Mouse (Mus musculus) neutrophil, adult 5-6 weeks (primary cell): ENCODE data around the gene Pou6f1. TPM values are rescaled to one million over a fixed set of nuclear protein-coding genes. Genes with fewer than 3 reads are reported as not detected.
"Not testable (repeated sequence)": the region's sequence is repeated elsewhere in the genome, so short reads cannot be mapped to it uniquely, and the experiment has no call there.

Source experiments
- ATAC-seq: fragments of 151-379, 151-347 bp; 2 replicates; pipeline ENCODE4 v1.8.0; 2017; ENCODE audit warnings: mild to moderate bottlenecking, moderate TSS enrichment; ENCODE audit not compliant: insufficient number of reproducible peaks, poor library complexity, low FRiP score, severe bottlenecking; ENCODE audit errors: extremely low read depth
- total RNA-seq: library from RNA; stranded (forward); fragments of 200-1000 nt; gene quantifications from 2 replicates; pipeline ENCODE4 v1.2.3, GENCODE M21; 2017

Pou6f1 gene
- total RNA-seq, 1 experiment from 2014 or later, result 27.8 TPM

DNA sequence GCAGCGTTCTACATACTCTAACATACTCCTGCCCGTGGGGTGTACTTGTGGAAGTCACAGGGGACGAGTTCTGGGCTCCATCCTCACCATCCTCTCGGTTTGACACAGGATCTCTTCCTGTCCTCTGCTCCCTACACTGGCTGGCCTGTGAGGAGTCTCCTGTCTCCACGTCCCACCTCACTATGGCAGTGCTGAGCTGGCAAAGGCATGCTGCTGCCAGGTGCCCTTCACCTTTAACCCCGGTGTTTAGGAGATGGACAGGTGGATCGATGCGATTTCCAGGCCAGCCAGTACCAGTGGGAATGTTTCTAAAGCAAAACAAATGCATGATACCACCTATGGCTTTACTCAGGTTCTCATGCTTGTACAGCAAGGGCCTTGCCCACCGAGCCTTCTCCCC lies 24.0 kb upstream of the Pou6f1 start:
- no peak for ATAC-seq

DNA sequence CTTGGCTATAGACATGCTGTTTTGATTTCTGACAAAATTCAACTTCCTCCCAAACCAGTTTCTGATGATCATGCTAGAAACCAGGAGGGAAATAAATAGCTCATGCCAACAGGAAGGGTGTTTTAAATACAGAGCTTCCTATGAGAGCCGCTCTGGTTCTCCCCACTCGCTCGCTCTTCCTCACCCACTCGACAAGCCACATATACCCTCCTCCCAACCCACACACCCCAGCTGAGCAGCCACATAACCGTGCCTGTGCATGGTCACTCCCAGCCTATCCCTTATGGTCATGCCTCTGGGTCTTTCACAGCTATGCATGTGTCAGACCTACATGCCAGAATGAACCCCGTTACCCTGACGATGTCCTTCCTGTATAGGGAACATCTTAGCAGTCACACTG lies 22.4 kb upstream of the Pou6f1 start:
- ATAC-seq, result no peak; the same call in 1 of the 2 replicates

DNA sequence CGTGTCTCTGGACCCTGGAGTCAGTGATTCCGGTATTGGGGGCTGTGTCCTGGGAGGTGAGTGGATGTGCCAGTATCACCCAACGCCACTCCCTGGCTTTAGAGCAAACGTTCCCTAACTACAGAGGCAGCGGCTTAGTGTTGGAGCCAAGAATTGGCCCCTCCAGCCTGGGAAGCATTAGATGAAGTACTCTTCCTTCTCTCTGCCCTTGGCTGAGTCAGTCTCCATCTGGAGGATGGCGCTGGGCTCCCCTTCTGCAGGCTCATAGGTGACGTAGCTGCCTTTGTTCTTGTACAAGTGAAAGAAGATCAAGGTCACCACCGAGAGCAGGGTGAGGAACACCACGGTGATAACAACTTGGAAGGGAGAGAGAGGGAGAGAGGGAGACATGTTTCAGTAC lies 21.9 kb upstream of the Pou6f1 start:
- not testable (repeated sequence) for ATAC-seq

DNA sequence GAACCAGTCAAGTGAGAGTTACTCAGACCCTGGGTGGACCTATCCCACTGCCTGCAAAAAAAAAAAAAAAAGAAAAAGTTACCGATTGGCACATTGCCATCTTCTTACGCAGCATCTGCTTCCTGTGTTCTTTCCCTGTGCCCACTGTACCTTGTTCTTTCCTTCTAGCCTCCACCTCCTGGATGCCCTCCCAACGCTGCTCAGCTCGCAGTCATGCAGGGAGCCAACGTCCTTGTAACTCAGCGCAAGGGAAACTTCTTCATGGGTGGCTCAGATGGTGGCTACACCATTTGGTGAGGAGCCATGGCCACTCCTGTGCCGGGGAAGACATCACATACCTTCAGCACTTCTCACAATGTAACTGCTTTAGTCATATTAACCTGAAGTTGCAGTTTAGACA lies 19.4 kb upstream of the Pou6f1 start:
- no peak for ATAC-seq

DNA sequence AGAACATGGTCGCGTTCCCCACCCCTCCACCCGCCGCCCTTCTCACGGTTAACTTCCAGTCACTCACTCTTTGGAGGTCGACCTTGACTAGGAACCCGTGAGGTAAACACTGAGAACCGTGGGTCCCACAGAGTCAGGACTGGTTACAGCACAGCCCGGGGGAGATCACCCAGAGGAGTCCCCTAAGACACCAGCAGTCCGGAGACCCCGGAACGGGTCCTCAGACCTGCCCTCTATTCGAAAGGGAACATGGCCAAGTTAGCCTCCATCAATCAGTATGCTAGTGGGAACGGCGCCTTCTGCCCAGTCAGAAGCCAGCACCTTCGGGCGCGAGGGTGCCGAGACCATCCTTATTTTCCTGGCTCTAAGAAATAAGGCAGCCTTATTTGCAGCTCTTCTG lies 16.4 kb upstream of the Pou6f1 start:
- ATAC-seq, result no peak

DNA sequence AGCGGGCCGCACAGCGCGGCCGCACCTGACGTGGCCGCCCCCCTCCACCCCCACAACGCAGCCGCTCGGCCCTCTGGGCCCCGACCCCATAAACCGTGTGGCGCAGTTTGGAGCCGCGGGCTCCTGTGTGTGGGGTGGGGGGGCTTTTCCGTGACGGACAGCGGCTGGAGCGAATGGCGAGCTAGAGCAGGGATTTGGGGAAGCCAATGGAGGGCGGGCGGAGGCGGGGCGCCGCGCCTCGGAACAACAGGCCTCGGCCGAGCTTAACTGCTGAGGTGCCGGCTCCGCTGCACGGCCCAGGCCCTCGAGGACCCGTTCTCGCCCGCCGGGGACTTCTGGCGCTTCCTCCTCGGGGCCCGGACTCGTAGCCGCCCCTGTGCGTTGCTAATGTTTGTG lies 16.0 kb upstream of the Pou6f1 start:
- ATAC-seq, result peak; percentile 47

DNA sequence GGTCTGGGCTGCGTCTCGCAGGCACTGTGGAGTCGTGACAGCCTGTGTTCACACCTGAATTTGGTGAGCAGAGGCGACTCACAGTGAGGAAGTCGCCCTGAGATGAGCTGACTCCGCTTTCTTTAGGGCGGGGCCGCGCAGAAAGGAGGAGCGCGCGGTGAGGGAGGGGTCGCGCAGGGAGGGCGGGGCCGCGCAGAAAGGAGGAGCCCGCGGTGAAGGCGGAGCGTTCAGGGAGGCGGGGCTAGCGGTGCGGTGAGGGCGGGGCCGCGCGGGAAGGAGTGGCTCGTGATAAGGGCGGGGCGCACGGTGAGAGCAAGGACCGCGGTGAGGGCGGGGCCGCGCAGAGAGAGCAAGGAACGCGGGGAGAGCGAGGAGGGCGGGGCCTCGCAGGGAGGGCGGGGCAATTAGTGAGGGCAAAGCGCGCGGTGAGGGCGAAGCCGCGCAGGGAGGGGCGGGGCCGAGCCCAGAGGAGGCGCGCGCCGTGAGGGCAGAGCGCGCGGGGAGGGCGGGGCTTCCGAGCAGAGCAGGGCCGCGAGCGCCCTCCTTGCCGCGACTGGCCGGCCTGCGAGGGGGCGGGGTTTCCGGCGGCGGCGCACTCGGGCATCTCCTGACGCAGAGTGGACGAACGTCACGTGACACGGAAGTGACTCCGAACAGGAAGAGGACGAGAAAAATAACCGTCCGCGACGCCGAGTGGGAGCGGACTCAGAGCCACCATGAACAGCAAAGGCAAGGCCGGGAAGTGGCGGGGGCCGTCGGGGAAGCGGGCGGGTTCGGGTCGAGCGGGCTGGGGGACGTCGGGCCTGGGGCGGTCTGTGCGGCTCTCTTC lies 15.4 kb upstream of the Pou6f1 start, which contains the start of gene Dazap2:
TSS of gene Dazap2 (plus strand) at position 354 of the 829 bp plus-strand sequence.
- peak; percentile 74 for ATAC-seq

DNA sequence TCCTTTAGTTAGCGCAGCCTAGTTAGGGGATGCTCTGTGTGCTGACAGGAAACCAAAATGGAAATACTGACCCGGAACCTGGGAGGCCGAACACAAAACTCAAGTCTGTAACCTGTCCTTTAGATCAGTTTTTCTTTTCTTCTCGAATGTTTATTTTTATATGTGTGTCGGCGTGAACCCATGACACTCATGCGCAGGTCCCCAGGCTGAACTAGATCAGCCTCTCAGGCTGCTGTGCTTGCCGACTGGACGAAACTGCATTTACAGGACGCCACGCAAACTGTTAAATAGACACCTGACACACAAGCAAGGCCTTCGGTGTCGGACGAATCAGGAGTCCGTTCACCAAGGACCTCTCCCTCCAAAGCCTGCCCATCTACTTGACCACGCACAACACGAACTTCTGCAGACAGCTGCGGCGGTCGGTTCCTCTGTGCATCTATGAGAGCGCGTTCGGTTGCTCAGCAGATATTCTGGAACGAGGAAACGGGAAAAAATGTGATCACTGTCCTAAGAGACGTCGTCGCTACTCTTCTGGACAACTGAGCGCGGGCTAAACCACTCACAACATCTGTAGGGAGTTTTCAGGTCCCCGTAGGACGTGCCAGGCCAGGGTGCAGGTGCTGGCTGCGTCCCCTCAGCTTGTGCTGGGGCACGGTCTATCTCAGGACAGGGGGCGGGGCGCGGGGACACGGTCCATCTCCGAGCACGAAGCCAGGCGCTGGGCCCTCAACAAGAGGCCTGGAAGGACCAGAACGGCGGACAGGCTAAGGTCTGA lies 14.6 kb upstream of the Pou6f1 start:
- ATAC-seq, result peak; percentile 1; the same call in 1 of the 2 replicates

DNA sequence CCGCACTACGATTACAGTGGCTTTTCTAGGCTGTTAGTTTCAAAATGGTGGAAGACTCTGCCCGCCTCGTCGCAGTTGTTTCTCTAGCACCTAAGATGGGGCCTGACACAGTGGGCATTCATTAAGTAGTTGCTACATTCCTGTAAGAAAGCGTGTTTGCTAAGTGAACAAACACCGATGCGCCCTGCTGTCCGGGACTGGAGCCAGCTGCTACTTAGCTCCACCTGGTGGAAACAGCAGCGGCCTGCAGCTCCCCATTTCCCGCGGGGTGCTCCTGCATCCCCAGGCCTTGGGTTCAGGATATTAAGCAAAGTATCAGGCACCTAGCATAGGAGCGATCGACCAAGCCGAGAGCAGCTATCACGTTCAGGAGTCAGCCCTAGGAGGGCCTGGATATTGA lies 13.8 kb upstream of the Pou6f1 start:
- peak; percentile 30 for ATAC-seq

DNA sequence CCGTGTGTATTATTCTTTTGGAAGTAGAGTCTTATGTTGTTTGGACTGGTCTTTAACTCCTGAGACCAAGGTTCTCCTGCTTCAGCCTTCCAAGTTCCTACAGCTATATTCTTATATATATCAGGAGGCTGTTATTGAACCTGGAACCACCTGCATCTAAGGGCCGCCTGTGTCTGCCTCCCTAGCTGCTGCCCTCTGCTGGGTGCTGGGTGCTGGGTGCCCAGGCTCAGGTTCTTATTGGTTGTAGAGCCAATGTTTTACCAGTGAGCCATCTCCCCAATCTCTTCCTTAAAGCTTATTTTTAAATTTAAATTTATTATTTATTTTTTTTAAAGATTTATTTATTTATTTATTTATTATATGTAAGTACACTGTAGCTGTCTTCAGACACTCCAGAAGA lies 12.6 kb upstream of the Pou6f1 start:
- no peak for ATAC-seq

DNA sequence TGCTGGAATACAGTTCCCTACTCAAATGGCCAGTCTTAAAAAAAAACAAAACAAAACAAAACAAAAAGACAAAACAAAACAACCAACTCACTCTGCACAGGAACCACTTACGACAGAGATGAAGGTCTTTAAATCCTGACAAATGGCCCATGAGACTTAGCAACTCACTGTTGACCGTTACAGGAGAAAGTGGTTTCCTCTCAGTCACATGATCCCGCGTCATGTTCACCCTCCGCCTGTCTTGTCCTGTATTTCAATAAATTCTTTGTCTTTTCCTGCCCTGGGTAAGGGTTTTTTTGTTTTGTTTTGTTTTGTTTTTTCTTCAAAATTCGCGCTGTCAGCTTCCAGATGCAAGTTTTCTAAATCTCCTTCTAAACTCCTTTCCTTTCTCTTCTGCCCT lies 12.2 kb upstream of the Pou6f1 start:
- no peak for ATAC-seq

DNA sequence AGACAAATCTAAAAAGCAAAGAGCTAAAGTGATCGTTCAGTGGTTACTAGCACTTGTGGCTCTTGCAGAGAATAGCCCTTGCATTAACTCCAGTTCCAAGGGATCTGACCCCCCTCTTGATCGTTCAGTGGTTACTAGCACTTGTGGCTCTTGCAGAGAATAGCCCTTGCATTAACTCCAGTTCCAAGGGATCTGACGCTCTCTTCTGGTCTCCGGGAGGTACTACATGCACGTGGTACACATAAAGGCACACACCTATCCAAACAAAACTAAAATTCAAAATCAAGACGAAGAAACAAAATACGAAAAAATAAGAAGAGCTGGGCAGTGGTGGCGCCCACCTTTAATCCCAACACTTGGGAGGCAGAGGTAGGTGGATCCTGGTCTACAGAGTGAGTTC lies 6.9 kb upstream of the Pou6f1 start:
- not testable (repeated sequence) for ATAC-seq

DNA sequence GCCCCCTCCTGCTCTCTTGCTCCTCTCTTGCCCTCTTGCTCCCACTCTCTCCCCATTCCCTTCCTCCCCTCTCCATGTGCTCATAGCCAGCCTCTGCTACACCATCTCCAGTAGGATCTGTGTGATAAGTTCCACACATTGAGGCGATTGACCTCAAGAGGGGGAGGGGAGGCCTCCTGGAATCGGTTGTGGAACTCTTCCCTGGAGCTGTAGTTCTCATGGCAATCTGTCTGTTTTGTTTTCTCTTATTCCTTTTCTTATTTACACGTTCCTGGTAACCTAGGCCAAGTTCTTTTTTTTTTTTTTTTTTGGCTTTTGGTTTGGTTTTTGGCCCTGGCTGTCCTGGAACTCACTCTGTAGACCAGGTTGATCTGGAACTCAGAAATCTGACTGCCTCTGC lies 1.9 kb upstream of the Pou6f1 start:
- no peak for ATAC-seq

DNA sequence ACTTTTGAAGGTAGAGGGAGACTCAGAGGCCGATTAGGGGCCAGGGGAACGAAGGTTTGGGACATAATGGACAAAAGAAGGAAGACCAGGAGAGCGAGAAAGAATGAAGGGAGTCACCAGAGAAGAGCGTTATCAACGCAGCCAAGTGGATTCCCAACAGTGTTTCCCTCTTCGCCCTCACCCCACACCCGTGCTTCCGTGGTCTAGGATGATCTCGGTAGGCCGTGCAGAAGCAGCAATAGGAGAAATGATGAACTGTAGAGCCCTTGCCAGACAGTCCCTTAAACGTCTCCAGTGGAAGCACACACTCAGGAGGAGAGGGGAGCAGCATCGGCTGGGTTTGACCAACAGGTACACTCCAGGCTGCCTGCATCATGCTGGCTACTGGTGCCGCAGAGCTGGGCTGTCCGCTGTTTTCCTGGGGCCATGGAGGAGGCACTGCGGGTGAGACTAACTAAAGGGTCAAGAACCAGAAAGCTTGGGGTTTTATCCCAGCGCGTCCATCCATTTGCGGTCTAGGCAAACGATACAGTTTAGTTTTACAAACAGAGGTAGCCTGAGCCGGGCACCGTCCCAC lies 1.0 kb upstream of the Pou6f1 start:
- ATAC-seq, result no peak

DNA sequence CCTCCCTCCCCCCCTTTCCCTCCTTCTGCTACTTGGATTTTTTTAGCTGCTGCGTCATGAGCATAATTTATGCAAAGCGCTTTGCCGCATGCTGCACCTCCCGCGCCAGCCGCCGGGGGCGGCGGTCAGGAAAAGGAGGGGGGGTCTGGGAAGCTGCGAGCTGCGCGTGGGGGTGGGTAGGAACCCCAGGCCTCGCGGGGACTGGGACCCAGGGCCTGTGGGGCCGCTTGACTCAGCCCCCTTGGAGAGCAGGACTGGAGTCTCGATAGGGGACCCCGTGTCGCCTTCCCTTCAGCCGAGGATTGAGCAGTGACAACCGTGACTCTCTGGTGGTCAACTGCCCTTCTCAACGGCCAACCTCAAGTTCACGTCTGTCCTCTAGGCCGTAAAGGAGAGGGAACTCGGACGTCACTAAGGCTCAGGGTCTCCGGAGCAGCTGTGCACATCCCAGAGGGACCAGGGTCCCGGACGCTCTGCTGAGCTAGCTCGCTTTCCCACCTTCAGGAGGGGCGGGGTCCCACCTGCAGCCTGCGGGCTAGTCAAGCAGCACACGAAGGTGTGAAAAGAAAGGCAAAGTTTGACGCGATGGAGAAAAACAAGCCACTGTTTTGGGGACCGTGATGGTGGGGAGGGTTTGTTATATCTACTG lies 387 bp upstream of the Pou6f1 start:
- peak; percentile 67 for ATAC-seq

DNA sequence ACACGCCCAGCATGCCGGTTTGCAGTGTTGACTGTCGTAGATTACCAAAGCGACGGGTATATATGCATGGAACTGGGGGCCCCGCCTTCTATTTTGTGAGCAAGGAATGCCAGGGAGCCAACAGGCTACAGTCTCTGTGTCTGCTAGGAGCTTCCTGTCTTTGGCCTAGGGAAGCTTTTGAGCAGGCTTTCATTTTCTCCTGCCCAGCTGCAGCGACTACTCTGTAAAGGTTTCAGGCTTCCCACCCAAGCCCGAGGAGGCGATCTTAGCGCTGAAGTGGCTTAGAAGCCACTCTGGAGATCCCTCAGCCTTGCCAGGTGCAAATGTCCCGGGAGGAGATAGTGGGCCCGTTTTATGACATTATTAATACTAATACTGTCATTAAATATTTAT lies 905 bp downstream of the Pou6f1 start:
- ATAC-seq, result 0 out of 2 replicates have a peak, but pooled peaks have one; percentile 8

DNA sequence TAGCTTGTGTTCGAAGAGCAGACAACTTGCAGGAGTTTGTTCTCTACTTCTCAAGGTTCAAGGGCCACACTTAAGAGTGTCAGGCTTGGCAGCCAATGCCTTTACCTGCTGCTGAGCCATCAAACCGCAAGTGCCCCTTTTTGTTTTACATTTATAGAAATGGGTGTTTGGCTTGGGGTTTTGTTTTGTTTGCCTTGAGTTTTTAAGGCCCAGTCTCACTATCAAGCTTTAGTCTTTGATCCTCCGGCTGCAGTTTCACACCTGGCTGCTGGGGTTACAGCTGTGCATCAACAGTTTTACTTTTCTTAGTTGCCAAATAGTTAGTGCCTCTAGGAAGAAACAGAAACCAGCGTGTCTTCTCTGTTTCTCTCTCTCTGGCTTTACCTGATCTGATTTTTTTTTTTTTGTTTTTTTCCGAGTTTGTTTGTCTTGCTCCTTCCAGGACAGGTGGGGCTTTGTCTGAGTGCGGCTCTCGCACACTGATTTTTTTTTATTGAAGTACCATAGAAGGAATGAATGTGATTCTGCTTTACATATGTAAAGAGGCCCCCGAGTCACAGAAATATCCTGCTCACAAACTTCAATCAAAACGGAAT lies 1.4 kb downstream of the Pou6f1 start:
- ATAC-seq, result peak; percentile 9

DNA sequence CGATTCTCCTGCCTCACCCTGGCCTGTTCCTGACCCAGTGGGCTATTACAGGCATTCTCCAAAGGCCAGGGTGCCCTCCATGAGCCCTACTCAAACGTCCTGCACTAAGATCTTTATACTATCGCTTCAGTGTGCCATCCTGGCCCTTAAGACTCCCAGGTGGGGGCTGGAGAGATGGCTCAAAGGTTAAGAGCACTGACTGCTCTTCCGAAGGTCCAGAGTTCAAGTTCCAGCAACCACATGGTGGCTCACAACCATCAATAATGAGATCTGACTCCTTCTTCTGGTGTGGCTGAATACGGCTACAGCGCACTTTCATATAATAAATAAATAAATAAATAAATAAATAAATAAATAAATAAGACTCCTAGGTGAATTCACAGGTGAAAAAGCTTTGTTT lies 7.0 kb downstream of the Pou6f1 start:
- ATAC-seq, result no peak

DNA sequence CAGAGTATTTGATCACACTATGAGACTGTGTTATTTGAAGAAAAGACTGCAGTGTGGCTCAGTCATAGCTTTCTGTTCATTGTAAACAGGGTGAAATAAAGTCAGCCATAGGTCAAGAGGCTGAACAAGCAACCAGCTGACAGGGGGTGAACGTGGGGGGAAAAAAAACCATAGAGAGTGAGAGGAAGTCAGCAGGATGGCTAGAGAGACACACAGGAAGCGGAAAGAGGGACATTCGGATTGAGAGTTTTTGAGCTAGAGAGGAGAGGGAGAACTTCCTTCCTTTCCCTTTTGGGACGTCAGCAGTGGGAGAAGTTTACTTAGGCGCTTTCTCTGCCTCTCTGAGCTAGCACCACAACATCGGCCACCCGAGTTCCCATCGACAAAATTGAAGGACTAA lies 9.3 kb downstream of the Pou6f1 start:
- ATAC-seq, result no peak
